Mouse (Mus musculus) left cerebral cortex, adult 9 months (tissue): ENCODE results near the gene Olfr1033.
"Not testable (repeated sequence)": the region's sequence is repeated elsewhere in the genome, so short reads cannot be mapped to it uniquely, and the experiment has no call there.

Experiments used
- DNase-seq, 2 experiments: peaks; one replicate each; pipeline ENCODE4 v3.0.0; 2022; ENCODE audit warnings: low spot score in 2 of 2

The Olfr1033 gene

GRCm38 (mm10) chr2:86020406-86020805 lies at the start of gene Olfr1033:
TSS of gene Olfr1033 (plus strand) at chr2:86020633.
- not testable (repeated sequence) for DNase-seq

DNA sequence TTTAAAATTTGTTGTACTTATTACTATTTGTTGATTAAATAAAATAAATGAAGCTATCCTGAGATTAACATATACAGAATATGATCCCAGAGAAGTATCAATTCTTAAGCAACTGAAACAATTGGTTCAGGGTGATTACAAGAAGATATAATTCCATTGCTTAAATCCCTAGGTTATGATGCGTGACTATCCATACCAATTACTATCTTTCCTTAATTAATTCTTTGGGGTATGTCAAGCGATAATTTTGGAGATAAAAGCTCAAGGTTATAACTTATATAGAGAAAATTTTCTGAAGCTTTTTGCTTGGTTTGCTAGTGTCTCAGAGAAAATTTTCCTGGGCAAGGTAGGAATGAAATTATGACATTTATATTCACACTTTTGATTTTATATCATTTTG lies 46.8 kb upstream of the Olfr1033 start, which contains the start of gene Olfr1029:
Gene Olfr1029 (plus strand): TSS at position 301 of the 400 bp plus-strand sequence.
- no peak for DNase-seq

DNA sequence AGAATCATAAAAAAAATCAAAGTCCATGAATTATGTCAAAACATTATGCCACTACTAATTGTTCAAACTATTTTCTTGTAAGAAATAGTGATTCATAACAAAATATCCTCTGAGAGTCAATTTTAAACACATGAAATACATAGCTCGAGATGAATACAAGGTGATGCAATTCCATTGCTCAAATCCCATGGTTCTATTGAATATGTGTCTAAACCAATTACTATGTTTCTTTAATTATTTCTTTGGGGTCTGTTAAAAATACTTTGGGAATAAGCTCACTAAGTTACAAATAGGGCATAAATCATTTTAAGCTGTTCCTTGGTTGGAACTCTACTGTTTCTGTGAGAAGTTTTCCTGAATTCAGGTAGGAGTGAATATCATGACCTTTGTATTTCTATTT lies 41.5 kb upstream of the Olfr1033 start, which contains the start of gene Olfr1030:
Gene Olfr1030 (plus strand): TSS at position 301 of the 400 bp plus-strand sequence.
- DNase-seq: no peak

GRCm38 (mm10) chr2:85990004-85990403 lies 30.4 kb upstream of the Olfr1033 start, which contains the start of gene Olfr1031:
TSS of gene Olfr1031 (plus strand) at chr2:85990304.
- no peak for DNase-seq

DNA sequence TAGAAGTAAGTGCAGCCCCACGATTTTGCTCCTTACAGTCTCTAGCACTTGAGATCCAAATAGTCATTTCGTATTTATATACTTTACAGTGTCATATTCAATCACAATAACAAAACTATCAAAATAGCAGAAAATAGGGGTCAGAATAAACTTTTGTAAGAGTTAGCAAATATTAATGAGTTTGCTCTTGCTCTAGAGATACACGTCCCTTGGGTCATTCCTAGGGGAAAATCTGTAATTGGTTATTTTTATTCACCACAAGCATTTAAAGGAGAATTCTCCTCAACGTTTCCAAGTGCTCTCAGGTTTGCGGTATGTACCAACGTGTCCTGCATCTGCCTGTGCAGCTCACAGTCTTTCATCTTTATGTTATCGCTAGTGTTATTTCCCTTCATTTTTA lies 15.2 kb upstream of the Olfr1033 start, which contains the start of gene Olfr1032:
Gene Olfr1032 (plus strand): TSS at position 301 of the 400 bp plus-strand sequence.
- DNase-seq: no peak

GRCm38 (mm10) chr2:86021518-86021917 lies 1.1 kb downstream of the Olfr1033 start:
- DNase-seq: not testable (repeated sequence)

GRCm38 (mm10) chr2:86045561-86045960 lies 25.1 kb downstream of the Olfr1033 start, which contains the start of gene Olfr1034:
TSS of gene Olfr1034 (plus strand) at chr2:86045861.
- no peak for DNase-seq

GRCm38 (mm10) chr2:86050777-86051176 lies 30.3 kb downstream of the Olfr1033 start:
- DNase-seq: not testable (repeated sequence)

GRCm38 (mm10) chr2:86063766-86064165 lies 43.3 kb downstream of the Olfr1033 start:
- not testable (repeated sequence) for DNase-seq

DNA sequence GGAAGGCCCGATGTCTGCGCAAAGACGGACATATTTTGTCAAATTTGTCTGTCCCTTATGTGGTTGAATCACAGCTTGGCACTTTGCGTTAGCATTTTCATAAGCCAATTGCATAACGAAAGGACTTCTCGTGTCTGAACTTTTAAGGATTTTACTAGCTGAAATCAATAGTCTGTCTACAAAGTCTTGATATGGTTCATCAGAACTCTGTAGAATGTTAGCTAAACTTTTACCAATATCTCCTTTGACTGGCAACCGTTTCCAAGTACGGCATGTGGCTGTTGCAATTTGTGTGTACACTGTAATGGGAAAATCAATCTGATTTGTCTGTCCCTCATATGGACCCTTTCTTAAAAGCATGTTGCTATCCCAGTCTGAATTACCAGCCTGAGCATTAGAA lies 49.8 kb downstream of the Olfr1033 start:
- DNase-seq: no peak

- DNase-seq: not testable (repeated sequence)
Measured at GRCm38 (mm10) chr2:86073692-86074091, 53.3 kb downstream of the Olfr1033 start, which contains the start of gene Olfr1036. TSS of gene Olfr1036 (plus strand) at chr2:86073992.

DNA sequence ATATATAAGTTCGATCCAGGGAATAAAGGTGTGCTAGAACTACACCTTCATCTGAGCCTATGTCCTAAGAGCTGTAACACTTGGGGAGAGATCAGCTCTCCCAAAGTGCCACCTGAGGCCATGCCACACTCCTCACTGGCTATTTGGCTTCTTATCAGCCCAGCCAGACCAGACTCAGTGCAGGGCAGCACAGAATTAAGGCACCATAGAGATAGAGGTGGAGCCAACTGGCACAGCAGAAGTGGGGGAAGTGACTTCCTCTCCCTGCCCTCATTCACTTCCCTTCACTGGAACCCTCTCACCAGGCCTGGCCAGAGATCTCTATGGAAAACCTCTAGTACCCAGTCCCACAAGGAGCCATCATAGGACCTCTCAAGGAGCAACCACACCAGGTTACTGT lies 60.0 kb downstream of the Olfr1033 start:
- not testable (repeated sequence) for DNase-seq

DNA sequence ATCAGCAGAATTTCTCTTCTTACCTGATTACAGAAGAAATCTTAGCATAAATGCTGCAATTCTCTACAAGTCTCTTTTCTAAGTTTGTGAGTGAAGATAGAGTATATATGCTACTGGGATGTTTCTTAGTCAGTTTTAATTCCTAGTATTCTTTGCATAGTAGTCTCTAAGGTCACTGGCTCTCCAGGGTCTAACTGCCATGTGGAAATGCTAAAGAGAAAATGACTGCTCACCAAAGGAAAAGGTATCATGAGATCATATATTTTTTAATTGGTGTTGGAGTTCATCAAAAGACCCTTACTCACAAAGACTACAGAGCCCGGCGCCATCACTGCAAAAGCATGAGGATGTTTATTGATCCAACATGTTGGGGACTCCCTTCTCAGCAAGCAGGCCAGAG lies 66.9 kb downstream of the Olfr1033 start, which contains the start of gene Olfr1037:
Gene Olfr1037 (minus strand): TSS at position 101 of the 400 bp plus-strand sequence.
- DNase-seq: no peak
